Mouse (Mus musculus): ENCODE data around the gene Gpn1. TPM values are rescaled to one million over a fixed set of nuclear protein-coding genes. Genes with fewer than 3 reads are reported as not detected.
"Not testable (repeated sequence)": the region's sequence is repeated elsewhere in the genome, so short reads cannot be mapped to it uniquely, and the experiment has no call there.

The Gpn1 gene
- total RNA-seq (2022) = 10 to 100 TPM; 31.1 to 39.7 (median 35.2) TPM

- DNase-seq (ENCODE audit: low spot score in 2 of 2) = peak; percentile 91 to 92
Observed at GRCm38 (mm10) chr5:31494513-31495297, at the start of gene Gpn1. Gene Gpn1 (plus strand): TSS chr5:31494741.

GRCm38 (mm10) chr5:31451336-31451735 lies 43.2 kb upstream of the Gpn1 start:
- no peak for DNase-seq (ENCODE audit: low spot score in 2 of 2)

- peak; percentile 91 to 95 for DNase-seq (ENCODE audit: low spot score in 2 of 2)
Observed at GRCm38 (mm10) chr5:31451878-31452561, 42.5 kb upstream of the Gpn1 start, which contains the start of gene Zfp512. Gene Zfp512 (plus strand): TSS chr5:31452431.

DNA sequence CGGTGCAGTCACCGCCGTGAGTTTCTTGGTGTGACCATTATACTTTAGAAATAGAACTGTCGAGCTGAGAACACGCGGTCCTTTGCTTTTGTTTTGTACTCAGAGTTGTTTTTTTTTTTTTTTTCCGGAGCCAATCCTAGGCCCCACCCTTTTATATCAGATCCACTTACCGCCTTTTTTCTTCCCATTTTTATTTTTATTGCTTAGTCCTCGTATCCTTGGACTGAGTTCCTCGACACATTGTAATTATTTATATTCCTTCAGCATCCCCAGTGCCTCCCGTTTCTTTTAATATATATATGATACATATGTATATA lies 42.0 kb upstream of the Gpn1 start:
- no peak for DNase-seq (ENCODE audit: low spot score in 2 of 2)

GRCm38 (mm10) chr5:31452886-31453410 lies 41.6 kb upstream of the Gpn1 start:
- no peak for DNase-seq (ENCODE audit: low spot score in 2 of 2)

- DNase-seq (ENCODE audit: low spot score in 2 of 2) = no peak
Observed at GRCm38 (mm10) chr5:31467798-31468197, 26.7 kb upstream of the Gpn1 start.

DNA sequence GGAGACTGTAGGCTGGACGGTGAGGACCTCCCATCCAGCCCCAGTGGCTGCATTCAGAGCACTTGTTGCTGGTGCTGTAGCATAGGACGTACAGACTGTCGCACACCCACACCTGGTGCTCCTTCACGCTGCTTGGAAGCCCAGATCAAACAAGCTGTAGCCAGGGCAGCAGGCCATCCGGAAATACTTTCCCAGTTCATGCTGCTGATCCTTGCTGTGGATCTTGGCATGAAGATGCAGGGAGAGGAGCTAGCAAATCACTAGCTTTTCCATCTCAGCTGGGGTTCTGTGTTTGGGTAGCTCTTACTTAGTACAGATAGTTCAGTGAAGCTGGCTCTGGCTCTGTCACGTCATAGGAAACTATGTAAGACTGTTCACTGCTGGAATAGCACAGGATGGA lies 24.8 kb upstream of the Gpn1 start:
- no peak for DNase-seq (ENCODE audit: low spot score in 2 of 2)

DNA sequence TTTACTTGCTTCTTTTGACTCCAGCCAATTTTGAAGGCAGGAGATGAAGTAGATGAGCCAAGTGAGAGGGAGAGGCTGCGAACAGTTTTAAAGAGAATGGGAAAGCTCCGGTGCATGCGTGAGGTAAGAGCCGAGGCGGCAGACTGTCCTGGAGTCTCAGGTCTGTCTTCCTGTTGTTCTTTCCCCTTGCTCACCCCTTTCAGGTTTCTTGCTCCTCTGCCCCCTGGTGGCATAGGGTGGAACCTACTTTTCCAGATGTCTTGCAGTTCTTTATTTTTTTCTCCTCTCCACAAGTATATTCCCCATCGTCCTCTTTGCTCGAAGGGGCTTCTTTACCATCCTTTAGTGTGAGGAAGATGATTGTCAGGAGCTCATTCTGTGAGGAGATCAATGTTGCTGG lies 24.2 kb upstream of the Gpn1 start:
- DNase-seq (ENCODE audit: low spot score in 2 of 2) = peak in 1 of 2 experiments; percentile 25

GRCm38 (mm10) chr5:31480536-31480935 lies 14.0 kb upstream of the Gpn1 start:
- DNase-seq (ENCODE audit: low spot score in 2 of 2) = no peak

- no peak for DNase-seq (ENCODE audit: low spot score in 2 of 2)
Observed at GRCm38 (mm10) chr5:31485440-31485839, 9.1 kb upstream of the Gpn1 start, which contains the start of gene 4930548H24Rik. Gene 4930548H24Rik (plus strand): TSS chr5:31485740.

DNA sequence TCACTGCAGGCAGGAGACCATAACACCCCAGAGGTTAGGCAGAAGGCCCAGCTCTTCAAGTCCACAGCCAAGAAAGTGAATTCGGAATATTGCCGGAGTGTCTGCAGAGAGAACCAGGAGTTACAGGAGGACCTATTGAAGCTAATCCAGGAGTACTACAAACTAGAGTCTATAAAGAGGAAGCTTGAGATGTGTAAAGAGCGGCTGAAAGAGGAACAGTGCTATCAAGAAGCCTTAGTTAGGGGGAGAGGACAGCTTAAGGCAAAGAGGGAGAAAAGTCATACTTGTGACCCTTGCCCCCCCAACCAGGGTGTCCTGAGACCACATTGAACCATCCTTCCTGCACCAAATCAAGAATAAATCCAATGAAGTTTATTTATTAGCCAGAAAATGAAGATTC lies 6.7 kb upstream of the Gpn1 start:
- DNase-seq (ENCODE audit: low spot score in 2 of 2) = no peak

- no peak for DNase-seq (ENCODE audit: low spot score in 2 of 2)
Observed at GRCm38 (mm10) chr5:31489116-31489769, 5.3 kb upstream of the Gpn1 start.

- no peak for DNase-seq (ENCODE audit: low spot score in 2 of 2)
Observed at GRCm38 (mm10) chr5:31492031-31492430, 2.5 kb upstream of the Gpn1 start.

GRCm38 (mm10) chr5:31504843-31505242 lies 10.3 kb downstream of the Gpn1 start:
- no peak for DNase-seq (ENCODE audit: low spot score in 2 of 2)

GRCm38 (mm10) chr5:31512481-31512880 lies 17.9 kb downstream of the Gpn1 start:
- DNase-seq (ENCODE audit: low spot score in 2 of 2) = no peak

- no peak for DNase-seq (ENCODE audit: low spot score in 2 of 2)
Observed at GRCm38 (mm10) chr5:31520556-31520955, 26.0 kb downstream of the Gpn1 start.

DNA sequence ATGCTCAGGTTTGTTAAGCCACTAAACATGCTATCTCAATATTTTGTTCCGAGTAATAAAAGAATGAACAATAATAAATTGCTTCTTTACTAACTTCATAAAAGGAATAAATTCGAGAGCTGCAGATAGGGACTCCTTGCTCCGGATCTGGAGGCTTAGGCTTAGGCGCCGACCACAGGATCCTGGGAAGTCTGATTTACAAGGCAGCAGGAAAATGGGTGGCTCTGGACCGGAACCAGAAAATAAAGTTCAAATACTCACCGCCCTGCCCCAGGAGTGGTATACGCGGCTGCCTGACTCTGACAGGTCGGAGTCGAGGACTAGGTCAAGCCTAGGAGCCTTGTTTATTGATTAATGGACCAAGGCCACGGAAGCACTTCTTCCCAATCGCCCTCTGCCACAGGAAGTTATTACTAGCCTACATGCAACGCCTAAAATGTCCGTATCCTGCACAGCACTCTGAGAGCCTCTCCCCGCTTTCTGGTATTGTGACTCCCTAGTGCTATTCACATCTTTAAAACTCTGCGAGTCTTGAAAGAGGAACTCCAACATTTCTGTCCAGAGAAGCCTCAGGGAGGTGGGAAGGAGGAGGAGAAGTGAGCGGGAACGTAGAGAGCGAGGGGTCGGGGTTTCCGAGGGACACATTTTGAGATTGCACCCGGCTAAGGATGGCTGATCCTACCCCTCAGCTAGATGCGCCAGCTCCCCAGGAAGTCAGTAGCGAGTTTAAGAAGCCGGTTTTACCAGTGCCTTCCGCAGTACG lies 32.0 kb downstream of the Gpn1 start, which contains the start of gene Slc4a1ap:
Gene Slc4a1ap, plus strand, starts transcription at position 642 of the 763 bp plus-strand sequence.
- DNase-seq (ENCODE audit: low spot score in 2 of 2) = peak; percentile 48 to 78

GRCm38 (mm10) chr5:31527117-31527680 lies 32.7 kb downstream of the Gpn1 start:
- DNase-seq (ENCODE audit: low spot score in 2 of 2) = no peak

- not testable (repeated sequence) for DNase-seq (ENCODE audit: low spot score in 2 of 2)
Observed at GRCm38 (mm10) chr5:31527707-31528106, 33.2 kb downstream of the Gpn1 start, which contains the start of gene Supt7l. Gene Supt7l (minus strand): TSS chr5:31527807.

DNA sequence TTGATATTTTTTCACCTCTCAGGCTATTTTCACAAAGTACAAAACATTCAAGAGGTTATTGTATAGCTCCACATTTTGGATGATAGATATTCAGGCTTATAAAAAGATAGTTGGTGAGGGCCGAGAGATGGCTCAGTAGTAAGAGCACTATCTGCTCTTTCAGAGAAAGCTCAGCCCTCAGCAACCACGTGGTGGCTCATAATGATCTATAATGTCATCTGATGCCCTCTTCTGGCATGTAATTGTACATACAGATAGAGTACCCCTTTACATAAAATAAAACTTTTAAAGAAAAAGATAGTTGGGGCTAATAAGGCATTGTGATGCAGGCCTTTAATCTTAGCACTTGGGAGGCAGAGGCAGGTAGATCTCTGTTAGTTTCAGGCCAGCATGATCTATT lies 34.0 kb downstream of the Gpn1 start:
- DNase-seq (ENCODE audit: low spot score in 2 of 2) = no peak

DNA sequence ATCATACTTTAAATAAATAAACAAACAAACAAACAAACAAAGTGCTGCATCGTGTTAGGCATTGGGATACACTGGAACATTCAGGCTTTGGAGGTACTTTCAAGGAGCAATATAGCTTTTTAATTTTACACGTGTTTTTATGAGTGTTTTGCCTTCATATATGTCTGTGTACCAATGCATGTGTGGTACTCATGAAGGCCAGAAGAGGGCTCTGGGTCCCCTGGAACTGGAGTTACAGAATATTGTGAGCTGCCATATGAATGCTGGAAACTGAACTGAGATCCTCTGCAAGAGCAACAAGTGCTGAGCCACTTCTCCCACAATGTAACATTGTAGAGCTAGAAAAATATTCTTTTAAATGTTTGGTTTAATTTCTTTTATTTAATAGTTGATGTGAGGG lies 40.7 kb downstream of the Gpn1 start:
- no peak for DNase-seq (ENCODE audit: low spot score in 2 of 2)

All from layer of hippocampus, adult 8-10 months (tissue).